Mouse (Mus musculus): Measurements from ENCODE around the gene Bnip3.

The Bnip3 gene

DNA sequence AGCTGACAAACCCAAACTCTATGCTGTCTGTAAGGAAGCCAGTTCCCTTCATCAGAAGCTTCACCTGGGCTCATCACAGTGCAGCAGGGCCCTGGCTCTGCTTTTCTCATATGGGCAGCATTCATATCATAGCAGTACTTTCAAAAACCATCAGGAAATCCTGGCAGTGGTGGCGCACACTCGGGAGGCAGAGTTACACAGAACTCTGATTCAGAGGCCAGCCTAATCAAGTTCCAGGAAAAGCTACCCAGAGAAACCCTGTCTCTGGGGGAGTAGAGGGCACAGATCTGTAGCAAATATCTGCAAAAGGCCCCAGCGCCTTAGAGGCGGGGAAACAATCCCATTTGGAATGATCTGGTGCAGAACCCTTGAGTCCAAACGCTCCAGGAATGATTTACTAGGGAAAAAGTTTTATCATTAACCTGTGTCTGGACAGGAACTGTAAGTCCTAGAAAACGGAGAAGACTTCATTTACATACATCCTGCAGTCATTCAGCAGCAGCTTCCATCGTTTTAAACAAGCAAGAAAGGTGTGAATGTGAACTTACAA is 5.4 kb downstream of the Bnip3 start:
- DNase-seq = no peak

GRCm38 (mm10) chr7:138898743-138899142 is 10.6 kb downstream of the Bnip3 start:
- DNase-seq = no peak

- no peak for DNase-seq
Observed at GRCm38 (mm10) chr7:138898122-138898521, 11.2 kb downstream of the Bnip3 start.

- no peak for DNase-seq
Observed at GRCm38 (mm10) chr7:138885365-138886289, 23.7 kb downstream of the Bnip3 start.

GRCm38 (mm10) chr7:138883724-138884123 is 25.6 kb downstream of the Bnip3 start:
- DNase-seq = no peak

DNA sequence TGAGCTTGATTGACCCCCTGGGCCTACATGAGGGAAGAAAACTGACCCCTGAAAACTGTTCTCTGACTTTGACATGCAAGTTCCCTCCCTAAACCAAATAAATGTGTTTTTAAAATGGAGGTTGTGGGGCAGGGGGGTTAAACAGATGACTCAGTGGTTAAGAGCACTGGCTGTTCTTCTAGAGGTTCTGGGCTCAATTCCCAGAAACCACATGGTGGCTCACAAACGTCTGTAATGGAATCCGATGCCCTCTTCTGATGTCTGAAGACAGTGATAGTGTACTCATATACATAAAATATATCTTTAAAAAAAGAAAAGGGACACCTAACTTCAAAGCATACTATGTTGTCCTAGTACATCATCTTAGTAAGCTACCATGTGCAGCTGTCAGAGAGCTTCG is 34.3 kb downstream of the Bnip3 start:
- no peak for DNase-seq

GRCm38 (mm10) chr7:138872956-138873355 is 36.4 kb downstream of the Bnip3 start:
- DNase-seq = no peak

DNA sequence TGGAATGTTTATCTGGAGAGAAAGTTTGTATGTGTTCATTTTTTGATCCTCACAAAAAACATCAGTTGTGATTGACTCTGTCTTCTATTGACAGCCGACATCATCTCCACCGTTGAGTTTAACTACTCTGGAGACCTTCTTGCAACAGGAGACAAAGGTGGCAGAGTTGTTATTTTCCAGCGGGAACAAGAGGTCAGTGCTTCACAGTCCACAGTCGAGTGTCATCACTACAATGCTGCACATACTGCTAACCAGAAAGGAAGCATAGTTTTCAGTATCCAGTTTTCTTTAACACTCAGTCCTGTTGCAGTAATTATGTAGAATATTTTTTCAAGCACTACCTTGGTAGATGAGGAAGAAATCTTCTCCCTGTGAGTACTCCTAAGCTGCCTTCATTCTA is 41.0 kb downstream of the Bnip3 start:
- DNase-seq = no peak

- no peak for DNase-seq
Observed at GRCm38 (mm10) chr7:138867286-138867685, 42.0 kb downstream of the Bnip3 start.

DNA sequence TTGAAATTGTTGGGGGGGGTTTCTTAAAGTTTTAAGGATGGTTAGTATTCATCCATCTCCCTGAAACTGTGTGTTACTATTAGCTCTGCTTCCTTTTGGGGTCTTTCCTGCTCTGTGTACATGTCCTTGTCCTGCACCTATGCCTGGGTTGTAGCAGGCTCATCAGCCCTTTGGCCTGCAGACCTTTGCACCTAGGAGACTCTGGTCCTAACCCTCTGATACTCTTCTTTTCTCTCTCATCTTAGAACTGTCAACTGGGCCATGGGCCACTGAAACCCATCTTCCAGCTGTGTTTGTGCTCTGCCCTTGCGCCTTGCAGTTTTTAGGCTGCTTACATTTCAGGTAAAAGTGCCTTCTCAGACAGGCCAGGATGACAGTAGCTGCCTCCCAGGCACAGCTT is 44.5 kb downstream of the Bnip3 start:
- no peak for DNase-seq

- no peak for DNase-seq
Observed at GRCm38 (mm10) chr7:138863950-138864572, 45.3 kb downstream of the Bnip3 start.

GRCm38 (mm10) chr7:138856670-138857069 is 52.6 kb downstream of the Bnip3 start:
- no peak for DNase-seq

- DNase-seq = no peak
Observed at GRCm38 (mm10) chr7:138854201-138854600, 55.1 kb downstream of the Bnip3 start.

DNA sequence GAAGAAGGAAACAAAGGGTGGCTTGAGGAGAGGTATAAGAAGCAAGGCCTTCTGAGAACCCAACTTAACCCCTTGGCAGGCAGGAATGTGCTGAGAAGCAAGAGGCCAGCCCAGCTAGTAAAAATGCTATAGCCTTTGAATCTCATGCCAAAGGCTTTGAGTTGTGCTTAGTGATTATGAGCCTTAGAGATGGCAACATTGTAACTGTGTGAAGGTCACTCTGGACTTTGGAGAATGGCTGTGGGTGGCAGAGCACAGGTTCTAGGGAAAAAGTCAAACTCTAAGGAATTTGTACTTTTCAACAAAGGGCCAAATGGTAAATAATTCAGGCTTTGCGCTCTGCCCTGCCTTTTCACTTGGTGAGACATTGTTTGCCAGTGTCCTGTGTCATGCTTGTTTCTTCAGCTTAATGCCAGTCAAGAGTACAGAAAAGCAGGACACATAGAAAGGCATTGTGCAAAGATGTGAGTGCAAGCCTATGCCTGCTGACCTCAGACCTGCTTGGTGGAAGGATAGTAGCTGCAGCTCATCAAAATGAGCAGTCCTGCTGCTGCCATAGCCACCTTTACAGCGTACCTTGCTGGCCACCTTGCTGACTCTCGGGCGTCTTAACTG is 55.8 kb downstream of the Bnip3 start:
- DNase-seq = no peak

- DNase-seq = no peak
Observed at GRCm38 (mm10) chr7:138850083-138850482, 59.2 kb downstream of the Bnip3 start.

- no peak for DNase-seq
Observed at GRCm38 (mm10) chr7:138848028-138848920, 61.0 kb downstream of the Bnip3 start.

DNA sequence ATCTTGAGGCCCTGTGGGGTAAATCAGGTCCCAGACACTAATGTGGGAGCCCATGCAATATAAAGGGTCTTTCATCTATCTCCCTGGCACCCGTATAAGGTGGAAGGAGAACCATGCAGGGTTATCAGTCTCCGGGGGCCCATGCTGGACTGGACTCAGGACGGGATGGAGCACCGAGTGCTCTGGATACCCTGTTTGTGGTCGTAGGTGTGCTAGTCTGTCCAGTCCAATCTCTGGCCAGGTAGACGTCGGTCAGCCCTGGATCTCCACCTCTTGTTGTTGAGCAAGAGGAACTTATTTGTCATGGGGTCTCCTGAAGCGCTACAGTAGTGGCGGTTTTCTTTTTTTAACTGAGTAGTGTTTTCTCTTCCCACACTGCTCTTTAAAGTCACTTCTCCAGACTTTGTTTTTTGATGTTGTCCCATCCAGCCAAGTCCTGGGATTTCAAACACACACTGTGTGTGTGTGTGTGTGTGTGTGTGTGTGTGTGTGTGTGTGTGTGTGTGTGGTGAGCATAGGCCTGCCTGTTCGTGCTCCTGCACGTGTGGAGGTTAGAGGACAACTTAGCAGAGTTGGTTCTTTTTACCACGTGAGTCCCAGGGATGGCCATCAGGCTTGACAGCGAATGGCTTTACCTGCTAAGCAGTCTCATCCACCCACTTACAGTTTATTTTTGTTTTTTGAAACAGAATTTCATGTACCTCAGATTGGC is 61.8 kb downstream of the Bnip3 start:
- peak; percentile 19 for DNase-seq

DNA sequence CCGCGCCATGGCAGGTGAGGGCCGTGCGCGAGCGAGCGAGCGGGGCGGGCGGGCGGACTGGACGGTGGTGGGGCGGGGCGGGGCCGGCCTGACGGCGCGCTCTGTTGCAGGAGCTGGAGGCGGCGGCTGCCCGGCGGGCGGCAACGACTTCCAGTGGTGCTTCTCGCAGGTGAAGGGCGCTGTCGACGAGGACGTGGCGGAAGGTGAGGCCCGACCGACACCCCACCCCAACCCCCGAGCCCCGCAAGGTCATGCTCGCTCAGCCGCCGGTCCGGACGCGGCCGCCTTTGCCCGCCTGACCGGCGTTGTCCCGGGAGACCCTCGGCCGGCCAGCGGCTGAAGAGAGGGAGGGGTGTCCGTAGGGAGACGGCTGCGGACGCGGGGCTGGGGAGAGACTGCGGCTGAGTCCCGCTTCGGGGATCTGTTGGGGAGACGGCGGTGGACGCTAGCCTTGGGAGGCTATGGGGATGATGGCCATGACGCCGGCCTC is 62.8 kb downstream of the Bnip3 start:
- no peak for DNase-seq

DNA sequence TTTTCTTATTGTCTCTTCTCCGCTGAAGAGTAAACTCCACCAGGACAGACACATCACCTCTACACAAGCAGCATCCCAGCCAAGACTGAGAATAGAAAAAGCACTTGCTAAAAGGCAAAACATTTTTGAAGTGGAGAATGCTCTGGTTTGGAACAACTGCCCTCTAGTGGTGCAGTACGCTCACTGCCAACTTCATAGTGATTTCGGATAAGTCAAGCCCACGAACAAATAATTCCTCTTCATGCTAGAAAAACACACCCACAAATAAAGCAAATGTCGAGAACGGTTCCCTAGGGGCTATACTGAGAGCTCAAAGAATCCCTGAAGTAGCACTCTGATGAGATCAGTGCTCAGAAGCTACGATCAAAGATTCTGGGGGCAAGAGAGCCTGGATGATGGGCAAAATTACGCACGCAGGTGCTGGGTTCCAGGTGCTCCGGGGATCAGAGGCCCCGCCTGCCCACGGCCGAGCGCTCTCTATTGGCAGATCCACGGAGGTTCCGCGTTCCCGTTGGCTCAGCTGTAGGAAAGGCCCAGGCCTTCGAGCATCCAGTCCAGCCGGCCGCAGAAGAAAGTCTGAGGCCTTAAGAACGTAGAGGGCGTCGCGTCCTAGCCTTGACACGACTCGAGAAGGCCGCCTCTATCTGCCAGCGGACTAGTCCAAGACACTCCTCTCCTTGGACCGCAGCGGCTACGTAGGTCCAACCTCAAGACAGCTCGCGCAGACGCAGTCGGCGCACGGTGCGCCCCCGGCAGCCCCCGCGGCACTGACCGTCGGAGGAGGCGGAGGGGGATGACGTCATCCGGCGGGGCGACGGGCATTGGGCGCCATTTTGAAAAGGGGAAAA is 63.6 kb downstream of the Bnip3 start, which contains the start of the genes Ppp2r2d and Mapk1ip1:
Ppp2r2d (plus strand) TSS at position 536 of the 848 bp plus-strand sequence.
Mapk1ip1 (minus strand) TSS at position 730 of the 848 bp plus-strand sequence.
- DNase-seq = peak; percentile 97

GRCm38 (mm10) chr7:138845111-138845510 is 64.2 kb downstream of the Bnip3 start:
- no peak for DNase-seq
